8 mouse cellular contexts compared by ENCODE assay signal in genomic region chr3:30011712-30012111, GRCm38 (mm10).
DNase-seq lines count a peak whose midpoint lies in the region; ATAC-seq and TF ChIP-seq lines count a peak whose summit lies in the region.

No protein-coding gene starts in this region.

- peak overlapping the region; percentile 56 for H3K9ac ChIP-seq in hindbrain, embryonic 14.5 days
- H3K9ac ChIP-seq in midbrain, postnatal 0 days (replicated peaks; ENCODE audit: low read length, poor library complexity, severe bottlenecking), result no peak overlapping the region

- 7% methylated on average over 6 of the region's 6 CpGs for WGBS in embryonic facial prominence, embryonic 10.5 days
- WGBS in hindbrain, embryonic 14.5 days, result 6% methylated on average over 6 of the region's 6 CpGs
- WGBS in midbrain, postnatal 0 days, result 15% methylated on average over 6 of the region's 6 CpGs

- H3K36me3 ChIP-seq in embryonic facial prominence, embryonic 10.5 days (replicated peaks), result peaks cover 5% of the 10 kb centered on the region; the same call in 1 of the 2 replicates
- H3K36me3 ChIP-seq in hindbrain, embryonic 14.5 days (replicated peaks; ENCODE audit: control insufficient read depth, insufficient read depth), result no peaks in the 10 kb centered on the region
- H3K36me3 ChIP-seq in midbrain, postnatal 0 days (ENCODE audit: insufficient read depth, low read length), result no peaks in the 10 kb centered on the region

- H3K4me3 ChIP-seq in layer of hippocampus, adult 2 months, result peak overlapping the region; percentile 53; the same call in 1 of the 2 replicates
- H3K4me3 ChIP-seq in embryonic facial prominence, embryonic 10.5 days, result peak overlapping the region; percentile 78
- peak overlapping the region; percentile 41 for H3K4me3 ChIP-seq in hindbrain, embryonic 14.5 days (replicated peaks; ENCODE audit: low read length)
- peak overlapping the region; percentile 39; the same call in 1 of the 2 replicates for H3K4me3 ChIP-seq in midbrain, postnatal 0 days (ENCODE audit: low read depth, low read length)

- intact Hi-C loops in left cerebral cortex, postnatal 25 days (cut with DNase I), result loop anchor here (10.0 kb wide), 1 partner anchor 503 kb away; no protein-coding TSS in a partner anchor

- H3K9me3 ChIP-seq in embryonic facial prominence, embryonic 10.5 days, result no peaks in the 10 kb centered on the region
- H3K9me3 ChIP-seq in hindbrain, embryonic 14.5 days (ENCODE audit: control insufficient read depth, low read length), result no peaks in the 10 kb centered on the region
- H3K9me3 ChIP-seq in midbrain, postnatal 0 days (ENCODE audit: low read length), result no peaks in the 10 kb centered on the region

- H3K27me3 ChIP-seq in embryonic facial prominence, embryonic 10.5 days (replicated peaks; ENCODE audit: low read depth, poor library complexity, severe bottlenecking), result peaks cover 14% of the 10 kb centered on the region; the same call in 1 of the 2 replicates
- peaks cover 25% of the 10 kb centered on the region for H3K27me3 ChIP-seq in hindbrain, embryonic 14.5 days (ENCODE audit: control insufficient read depth, insufficient read depth, low read length)
- peaks cover 12% of the 10 kb centered on the region; the same call in 1 of the 2 replicates for H3K27me3 ChIP-seq in midbrain, postnatal 0 days (ENCODE audit: insufficient read depth, low read length)

- peak overlapping the region; percentile 74 for H3K4me2 ChIP-seq in hindbrain, embryonic 14.5 days (replicated peaks)
- peak overlapping the region; percentile 71 for H3K4me2 ChIP-seq in midbrain, postnatal 0 days (ENCODE audit: low read depth, low read length, poor library complexity, severe bottlenecking)

- DNase-seq in layer of hippocampus, adult 2 months (ENCODE audit: low spot score in 2 of 2), result no peak
- DNase-seq in layer of hippocampus, adult 9-11 months, result no peak
- DNase-seq in embryonic facial prominence, embryonic 10.5 days (ENCODE audit: low spot score), result no peak
- no peak for DNase-seq in hindbrain, embryonic 14.5 days (ENCODE audit: low spot score)
- DNase-seq in midbrain, postnatal 0 days (ENCODE audit: low spot score), result no peak
- DNase-seq in thymus, postnatal 0 days (ENCODE audit: low spot score), result no peak
- no peak for DNase-seq in left cerebral cortex, postnatal 25 days (ENCODE audit: low spot score in 2 of 2)
- DNase-seq in urinary bladder, adult 18-20 months (ENCODE audit: low spot score in 2 of 2), result no peak

- no peak for TF ChIP-seq CTCF in layer of hippocampus, adult 2 months (conservative IDR thresholded peaks at IDR 0.05)
- TF ChIP-seq CTCF in midbrain, postnatal 0 days (IDR thresholded peaks at IDR 0.05), result no peak

- ATAC-seq in hindbrain, embryonic 14.5 days (ENCODE audit: low FRiP score), result no peak
- no peak for ATAC-seq in midbrain, postnatal 0 days (ENCODE audit: low FRiP score)

- peaks cover 57% of the 10 kb centered on the region for H3K4me1 ChIP-seq in embryonic facial prominence, embryonic 10.5 days
- H3K4me1 ChIP-seq in hindbrain, embryonic 14.5 days (replicated peaks; ENCODE audit: control insufficient read depth, insufficient read depth, low read length), result peaks cover 12% of the 10 kb centered on the region
- H3K4me1 ChIP-seq in midbrain, postnatal 0 days (ENCODE audit: insufficient read depth, low read length), result peaks cover 4% of the 10 kb centered on the region; the same call in 1 of the 2 replicates

- H3K27ac ChIP-seq in layer of hippocampus, adult 2 months, result peak overlapping the region; percentile 64; the same call in 1 of the 2 replicates
- H3K27ac ChIP-seq in embryonic facial prominence, embryonic 10.5 days (replicated peaks), result peak overlapping the region; percentile 95
- peak overlapping the region; percentile 55; the same call in 1 of the 2 replicates for H3K27ac ChIP-seq in hindbrain, embryonic 14.5 days
- H3K27ac ChIP-seq in midbrain, postnatal 0 days (ENCODE audit: low read depth, low read length), result no peak overlapping the region
